Mouse (Mus musculus) forelimb bud, embryonic 11.5 days (tissue): Measurements from ENCODE around the gene Slc10a1.
A peak's percentile ranks its signal among the peaks of the same experiment; 100 is the strongest.

Experiments
- DNase-seq: peaks from one replicate; pipeline ENCODE4 v3.0.0-alpha.2; 2012; ENCODE audit warnings: low read depth, low spot score

The Slc10a1 gene

DNA sequence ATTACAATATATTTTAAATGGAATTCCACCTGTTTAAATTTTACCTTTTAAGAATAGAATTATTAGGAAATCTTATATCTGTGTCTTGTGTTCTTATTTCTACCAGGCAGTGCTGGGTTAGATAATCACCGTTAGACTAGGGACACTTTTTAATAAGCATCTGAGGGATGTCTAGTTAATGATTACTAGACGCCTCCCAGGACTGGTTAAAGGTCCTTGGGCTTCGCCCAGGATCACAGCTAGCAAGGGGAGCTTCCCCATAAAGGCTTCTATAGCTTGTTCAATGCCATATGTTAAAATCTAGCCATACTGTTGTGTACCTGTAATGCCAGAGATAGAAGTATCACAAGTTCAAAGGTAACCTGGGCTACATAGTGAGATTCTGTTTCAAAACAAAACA lies 39.6 kb downstream of the Slc10a1 start:
- no peak for DNase-seq

GRCm38 (mm10) chr12:80927518-80927917 lies 41.0 kb downstream of the Slc10a1 start:
- DNase-seq, result no peak

DNA sequence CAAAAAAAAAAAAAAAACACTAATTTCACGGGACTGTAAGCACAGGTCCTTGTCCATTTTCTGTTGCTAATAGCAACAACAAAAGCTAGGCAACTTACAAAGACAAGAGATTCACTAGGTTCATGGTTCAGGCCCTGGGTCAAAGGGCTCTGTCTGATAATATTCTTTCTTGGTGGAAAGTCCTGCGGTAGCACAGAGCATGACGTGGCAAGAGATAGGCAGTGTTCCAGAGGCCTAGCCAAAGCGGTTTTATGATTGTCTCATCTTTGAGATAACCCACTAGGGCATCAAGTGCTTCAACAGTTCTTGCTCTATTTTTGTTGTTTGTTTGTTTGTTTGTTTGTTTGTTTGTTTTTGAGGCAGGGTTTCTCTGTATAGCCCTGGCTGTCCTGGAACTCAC lies 42.0 kb downstream of the Slc10a1 start:
- DNase-seq, result no peak

DNA sequence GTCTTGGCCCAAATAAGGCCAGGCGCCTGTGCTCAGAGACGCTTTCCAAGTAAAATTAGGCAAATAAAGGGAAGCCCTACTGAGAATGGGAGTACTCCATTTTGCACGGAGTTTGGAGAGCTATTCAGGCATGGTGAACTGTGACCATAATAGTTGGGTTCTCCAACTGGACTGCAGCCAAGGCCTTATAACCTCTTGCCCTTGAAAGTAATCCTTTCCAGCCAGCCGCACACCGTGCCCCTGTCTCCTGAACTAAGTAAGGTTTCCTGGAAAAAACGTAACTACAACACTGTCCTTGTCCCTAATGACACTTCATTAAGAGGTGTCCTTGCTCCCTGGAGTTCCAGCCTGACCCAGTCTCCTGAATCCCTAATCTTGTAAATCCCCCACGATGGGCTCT lies 42.6 kb downstream of the Slc10a1 start:
- no peak for DNase-seq

DNA sequence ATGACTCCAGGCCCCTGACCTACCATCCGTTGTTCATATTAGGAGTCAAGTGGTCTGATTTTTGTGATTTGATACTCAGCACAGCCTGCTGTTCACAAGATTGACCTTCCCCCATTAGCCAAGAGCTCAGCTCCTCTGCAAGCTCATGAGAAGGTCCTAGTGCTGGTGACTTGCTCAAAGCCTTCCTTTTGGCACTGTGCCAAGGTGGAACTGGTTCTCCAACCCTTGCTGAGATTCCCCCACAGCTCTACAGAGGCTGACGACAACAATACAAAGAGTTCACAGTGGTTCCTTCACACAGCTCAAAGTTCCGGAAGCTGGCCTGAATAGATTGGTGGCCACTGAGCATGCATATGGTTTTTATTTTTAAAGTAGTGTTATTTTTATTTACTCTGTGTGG lies 44.3 kb downstream of the Slc10a1 start:
- DNase-seq, result peak; percentile 12

- no peak for DNase-seq
These were observed 44.9 kb downstream of the Slc10a1 start for GRCm38 (mm10) chr12:80923602-80924001.

GRCm38 (mm10) chr12:80922869-80923268 lies 45.6 kb downstream of the Slc10a1 start:
- DNase-seq, result peak; percentile 9

GRCm38 (mm10) chr12:80921301-80921700 lies 47.2 kb downstream of the Slc10a1 start:
- no peak for DNase-seq

GRCm38 (mm10) chr12:80917764-80918163 lies 50.7 kb downstream of the Slc10a1 start:
- DNase-seq, result peak; percentile 9

- no peak for DNase-seq
These were observed 58.9 kb downstream of the Slc10a1 start for GRCm38 (mm10) chr12:80909631-80910030.
